Mouse (Mus musculus) forebrain, embryonic 10.5 days (tissue): Measurements from ENCODE around the gene Pmpca. TPM values are rescaled to one million over a fixed set of nuclear protein-coding genes. Genes with fewer than 3 reads are reported as not detected.
"Not testable (repeated sequence)": the region's sequence is repeated elsewhere in the genome, so short reads cannot be mapped to it uniquely, and the experiment has no call there.

Experiments
- DNase-seq: peaks from one replicate; pipeline ENCODE4 v3.0.0-alpha.2; 2017; ENCODE audit warnings: low spot score; ENCODE audit errors: extremely low spot score
- H3K27ac ChIP-seq: fragments of 300-500 bp; sonication (generic); 2 replicates; pipeline ENCODE4 v1.5.1; 2016; ENCODE audit warnings: mild to moderate bottlenecking
- H3K27me3 ChIP-seq: fragments of 300-500 bp; sonication (generic); 2 replicates; pipeline ENCODE4 v1.6.1; 2016; ENCODE audit warnings: mild to moderate bottlenecking; ENCODE audit not compliant: poor library complexity, severe bottlenecking
- H3K36me3 ChIP-seq: fragments of 300-500 bp; sonication (generic); replicated peaks from 2 replicates; pipeline ENCODE4 v1.6.1; 2016; ENCODE audit warnings: mild to moderate bottlenecking, moderate library complexity
- H3K4me1 ChIP-seq: fragments of 300-500 bp; sonication (generic); 2 replicates; pipeline ENCODE4 v1.6.1; 2016
- H3K4me3 ChIP-seq: fragments of 300-500 bp; sonication (generic); 2 replicates; pipeline ENCODE4 v1.5.1; 2016; ENCODE audit warnings: mild to moderate bottlenecking, moderate library complexity
- H3K9me3 ChIP-seq: fragments of 300-500 bp; sonication (generic); 2 replicates; pipeline ENCODE4 v1.6.1; 2016; ENCODE audit warnings: mild to moderate bottlenecking, moderate library complexity
- WGBS: fragments of 180-500 bp; shearing (Covaris S2); methylation state at CpG from one replicate; pipeline ENCODE4 v1.1.7; 2016; 5-methylcytosine and 5-hydroxymethylcytosine counted together
- polyA plus RNA-seq: library from polyadenylated mRNA; unstranded; fragments of >200 nt; fragmentation: Nextera tagmentation; extraction: Ambion mirVana; gene quantifications from 2 replicates; pipeline ENCODE4 v1.2.1, GENCODE M21; 2016

The Pmpca gene
- polyA plus RNA-seq, 1 experiment from 2014 or later, result 151 TPM

DNA sequence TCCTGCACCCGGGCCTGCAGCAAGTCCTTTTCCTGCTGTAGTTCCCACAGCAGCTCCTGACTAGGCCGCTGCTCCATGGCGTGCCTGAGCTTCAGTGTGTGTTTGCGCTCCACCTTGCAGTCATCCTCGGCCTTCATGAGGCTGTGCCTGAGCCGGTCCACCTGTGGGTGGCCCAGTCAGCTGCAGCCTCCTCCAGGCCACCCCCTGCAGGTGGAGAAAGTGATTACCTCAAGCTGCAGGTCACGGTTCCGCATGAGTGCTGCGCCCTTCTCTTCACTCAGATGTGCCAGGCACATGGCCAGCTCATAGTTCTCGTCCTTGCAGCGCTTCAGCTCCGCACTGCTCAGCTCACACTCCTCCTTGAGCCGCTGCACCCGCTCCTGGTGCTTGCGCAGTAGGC, 31.7 kb upstream of the Pmpca start:
- no peak overlapping the region for H3K4me3 ChIP-seq
- DNase-seq, result no peak
- H3K36me3 ChIP-seq, result peaks cover under 1% of the 10 kb centered on the region
- WGBS, result 50% methylated on average over 15 of the region's 15 CpGs
- no peaks in the 10 kb centered on the region for H3K27me3 ChIP-seq
- H3K9me3 ChIP-seq, result no peaks in the 10 kb centered on the region
- H3K4me1 ChIP-seq, result peaks cover 20% of the 10 kb centered on the region
- no peak overlapping the region for H3K27ac ChIP-seq

GRCm38 (mm10) chr2:26358667-26359320, 30.3 kb upstream of the Pmpca start:
- Histone ChIP-seq H3K4me3 (no peak overlapping the region), H3K9me3 (no peaks in the 10 kb centered on the region), H3K27me3 (no peaks in the 10 kb centered on the region), H3K36me3 (peaks cover 14% of the 10 kb centered on the region), H3K27ac (no peak overlapping the region), H3K4me1 (peaks cover 10% of the 10 kb centered on the region)
- DNase-seq, result no peak
- WGBS, result 92% methylated on average over 13 of the region's 13 CpGs

GRCm38 (mm10) chr2:26359983-26360382, 29.2 kb upstream of the Pmpca start:
- Histone ChIP-seq H3K4me1 (peaks cover 10% of the 10 kb centered on the region; the same call in 1 of the 2 replicates), H3K27ac (no peak overlapping the region), H3K27me3 (no peaks in the 10 kb centered on the region), H3K36me3 (peaks cover 26% of the 10 kb centered on the region), H3K9me3 (no peaks in the 10 kb centered on the region), H3K4me3 (no peak overlapping the region)
- 84% methylated on average over 6 of the region's 6 CpGs for WGBS
- DNase-seq, result no peak

GRCm38 (mm10) chr2:26360772-26361171, 28.4 kb upstream of the Pmpca start, which contains the start of gene Card9:
TSS of gene Card9 (minus strand) at chr2:26360918.
- H3K4me3 ChIP-seq, result no peak within 1 kb of the TSS
- WGBS, result 73% methylated on average over 3 of the region's 3 CpGs
- no peaks in the 10 kb centered on the region for H3K27me3 ChIP-seq
- no peaks in the 10 kb centered on the region for H3K9me3 ChIP-seq
- H3K4me1 ChIP-seq, result peaks cover 10% of the 10 kb centered on the region; the same call in 1 of the 2 replicates
- H3K27ac ChIP-seq, result no peak within 1 kb of the TSS
- peaks cover 33% of the 10 kb centered on the region for H3K36me3 ChIP-seq
- no peak for DNase-seq

DNA sequence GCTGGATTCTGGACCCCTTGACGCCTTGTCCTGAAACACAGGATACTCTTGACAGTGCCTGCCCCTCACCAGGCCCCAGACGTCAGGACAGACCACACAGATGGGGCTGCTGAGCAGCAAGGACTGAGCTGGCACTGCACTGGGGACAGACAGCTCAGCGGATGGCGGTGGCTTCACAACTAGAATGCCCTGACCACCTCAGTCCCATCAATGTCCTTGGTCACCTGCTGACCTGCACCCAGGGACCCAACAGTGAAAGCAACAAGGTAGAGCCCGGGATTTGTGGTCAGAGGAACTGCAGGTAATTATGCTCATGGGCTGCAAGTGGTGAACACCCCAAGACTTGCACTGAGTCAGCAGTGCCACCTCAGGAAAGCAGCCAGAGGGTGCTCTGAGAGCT, 26.1 kb upstream of the Pmpca start:
- Histone ChIP-seq H3K27ac (no peak overlapping the region), H3K9me3 (no peaks in the 10 kb centered on the region), H3K27me3 (no peaks in the 10 kb centered on the region), H3K36me3 (peaks cover 56% of the 10 kb centered on the region), H3K4me3 (no peak overlapping the region), H3K4me1 (0 out of 2 replicates have a peak, but pooled peaks cover under 1% of the 10 kb centered on the region)
- DNase-seq, result no peak
- 79% methylated on average over 5 of the region's 5 CpGs for WGBS

- peaks cover 61% of the 10 kb centered on the region for H3K36me3 ChIP-seq
These were observed 25.7 kb upstream of the Pmpca start for GRCm38 (mm10) chr2:26363481-26363880.

DNA sequence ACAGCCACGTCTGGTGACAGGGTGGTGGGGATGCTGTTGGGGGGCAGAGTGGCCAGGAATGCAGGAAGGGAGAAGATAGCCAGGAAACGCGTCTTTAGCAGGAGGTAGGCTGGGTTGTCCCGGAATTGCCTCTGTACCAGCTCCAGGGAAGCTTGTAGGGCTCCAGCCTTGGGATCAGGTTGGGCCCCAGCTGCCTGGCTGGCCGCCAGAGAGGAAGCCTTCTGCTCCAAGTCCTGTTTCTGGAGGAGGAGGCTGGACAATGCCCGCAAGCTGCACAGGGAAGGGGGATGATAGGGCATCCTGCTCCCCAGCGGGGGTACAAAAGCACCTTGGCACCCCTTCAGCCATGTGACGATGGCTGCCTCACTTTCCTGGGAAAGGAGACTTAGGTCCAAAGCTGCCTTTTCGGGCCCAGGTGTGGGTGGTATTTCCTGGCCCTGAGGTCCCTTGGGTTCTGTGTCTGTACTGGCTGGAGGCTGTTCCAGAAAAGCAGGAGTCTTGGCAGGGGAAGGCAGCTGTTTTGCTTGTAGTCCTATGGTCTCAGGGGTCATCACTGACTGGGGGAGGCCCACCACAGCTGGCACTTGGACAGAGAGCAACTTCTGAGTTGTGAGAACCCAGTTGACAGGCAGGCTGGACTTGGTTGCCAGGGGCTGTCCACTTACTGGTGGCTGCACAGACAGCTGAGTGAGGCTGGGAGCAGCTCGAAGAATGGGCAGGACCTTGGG, 24.2 kb upstream of the Pmpca start:
- H3K27ac ChIP-seq, result no peak overlapping the region
- WGBS, result 91% methylated on average over 10 of the region's 10 CpGs
- H3K27me3 ChIP-seq, result no peaks in the 10 kb centered on the region
- no peak for DNase-seq
- H3K36me3 ChIP-seq, result peaks cover 75% of the 10 kb centered on the region
- H3K4me3 ChIP-seq, result no peak overlapping the region; the same call in 1 of the 2 replicates
- H3K9me3 ChIP-seq, result no peaks in the 10 kb centered on the region
- no peaks in the 10 kb centered on the region for H3K4me1 ChIP-seq

More at GRCm38 (mm10) chr2:26363481-26363880, 25.7 kb upstream of the Pmpca start:
- Histone ChIP-seq H3K9me3 (no peaks in the 10 kb centered on the region), H3K27ac (no peak overlapping the region), H3K4me1 (no peaks in the 10 kb centered on the region), H3K27me3 (no peaks in the 10 kb centered on the region), H3K4me3 (no peak overlapping the region)
- no peak for DNase-seq
- 88% methylated on average over 5 of the region's 5 CpGs for WGBS

- no peaks in the 10 kb centered on the region for H3K27me3 ChIP-seq
- H3K27ac ChIP-seq, result no peak overlapping the region
- H3K36me3 ChIP-seq, result peaks cover 100% of the 10 kb centered on the region
- no peaks in the 10 kb centered on the region for H3K9me3 ChIP-seq
- no peaks in the 10 kb centered on the region for H3K4me1 ChIP-seq
- 94% methylated on average over 6 of the region's 6 CpGs for WGBS
- no peak overlapping the region for H3K4me3 ChIP-seq
- DNase-seq, result no peak
These were observed 21.2 kb upstream of the Pmpca start for GRCm38 (mm10) chr2:26367911-26368310.

- no peak for DNase-seq
- H3K4me3 ChIP-seq, result no peak overlapping the region
- no peaks in the 10 kb centered on the region for H3K9me3 ChIP-seq
- H3K27ac ChIP-seq, result no peak overlapping the region
- H3K27me3 ChIP-seq, result no peaks in the 10 kb centered on the region
- 85% methylated on average over 1 of the region's 1 CpGs for WGBS
- no peaks in the 10 kb centered on the region for H3K4me1 ChIP-seq
- peaks cover 100% of the 10 kb centered on the region for H3K36me3 ChIP-seq
These were observed 20.6 kb upstream of the Pmpca start for GRCm38 (mm10) chr2:26368572-26368971.

- WGBS, result 98% methylated on average over 8 of the region's 8 CpGs
These were observed 16.7 kb upstream of the Pmpca start for GRCm38 (mm10) chr2:26372396-26372795.

DNA sequence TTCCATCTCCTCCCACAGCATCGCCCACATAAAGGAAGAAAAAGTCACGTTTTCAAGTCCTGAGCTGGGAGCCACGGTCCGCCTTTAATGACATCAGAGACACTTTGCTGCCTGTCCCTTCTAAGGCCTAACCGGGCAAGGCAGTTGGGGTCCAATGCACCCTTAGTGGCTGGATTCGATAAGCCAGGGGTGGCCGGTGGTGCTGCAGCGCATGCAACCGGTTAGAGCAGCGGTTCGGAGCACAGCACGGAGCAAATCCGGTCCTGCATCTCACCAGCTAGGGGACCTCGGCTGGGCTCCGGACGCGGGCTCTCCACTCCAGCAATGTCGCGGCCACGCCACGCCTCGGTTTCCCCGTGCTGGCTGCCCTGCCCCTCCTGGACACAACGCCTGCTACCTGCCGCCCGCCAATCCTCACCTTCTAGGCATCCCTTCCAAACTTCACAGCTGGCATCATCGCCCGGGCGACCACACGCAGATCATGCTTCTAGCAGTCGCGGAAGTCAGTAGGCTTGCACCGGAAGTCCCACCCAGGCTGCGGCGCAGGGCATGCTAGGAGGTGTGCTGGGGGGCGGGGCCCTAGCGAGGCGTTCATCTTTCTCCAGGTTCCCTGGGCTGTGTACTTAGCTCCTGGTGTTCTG, 8.9 kb upstream of the Pmpca start, which contains the start of gene Snapc4:
Gene Snapc4 (minus strand): TSS at position 523 of the 641 bp plus-strand sequence.
- Histone ChIP-seq H3K4me1 (peaks cover 20% of the 10 kb centered on the region), H3K27me3 (no peaks in the 10 kb centered on the region), H3K9me3 (no peaks in the 10 kb centered on the region), H3K4me3 (peak within 1 kb of the TSS; percentile 78), H3K36me3 (peaks cover 72% of the 10 kb centered on the region), H3K27ac (peak within 1 kb of the TSS; percentile 78)
- DNase-seq, result peak; percentile 84
- WGBS, result under 1% methylated on average over 38 of the region's 38 CpGs

More at GRCm38 (mm10) chr2:26372396-26372795, 16.7 kb upstream of the Pmpca start:
- Histone ChIP-seq H3K27me3 (no peaks in the 10 kb centered on the region), H3K9me3 (no peaks in the 10 kb centered on the region), H3K27ac (no peak overlapping the region), H3K36me3 (peaks cover 100% of the 10 kb centered on the region), H3K4me1 (no peaks in the 10 kb centered on the region), H3K4me3 (no peak overlapping the region)
- DNase-seq, result no peak

GRCm38 (mm10) chr2:26380871-26381270, 8.3 kb upstream of the Pmpca start:
- H3K27me3 ChIP-seq, H3K9me3 ChIP-seq, DNase-seq: not testable (repeated sequence)
- 33% methylated on average over 6 of the region's 6 CpGs for WGBS
- Histone ChIP-seq H3K4me1 (peaks cover 20% of the 10 kb centered on the region), H3K4me3 (peak overlapping the region; percentile 78), H3K27ac (peak overlapping the region; percentile 78), H3K36me3 (peaks cover 72% of the 10 kb centered on the region)
